Mouse (Mus musculus) urinary bladder, postnatal 25 days (tissue): Measurements from ENCODE around the gene Wdr34.
"Not testable (repeated sequence)": the region's sequence is repeated elsewhere in the genome, so short reads cannot be mapped to it uniquely, and the experiment has no call there.

Experiments
- DNase-seq: peaks from one replicate; pipeline ENCODE4 v3.0.0; 2022; ENCODE audit warnings: low spot score

Gene Wdr34

GRCm38 (mm10) chr2:30066046-30066901, 17.6 kb upstream of the Wdr34 start:
- peak; percentile 94 for DNase-seq

- no peak for DNase-seq
Measured at GRCm38 (mm10) chr2:30064298-30064697, 15.6 kb upstream of the Wdr34 start.

GRCm38 (mm10) chr2:30063791-30064190, 15.1 kb upstream of the Wdr34 start:
- no peak for DNase-seq

- DNase-seq: no peak
Measured at GRCm38 (mm10) chr2:30063235-30063634, 14.6 kb upstream of the Wdr34 start.

GRCm38 (mm10) chr2:30062249-30063093, 13.8 kb upstream of the Wdr34 start:
- peak; percentile 55 for DNase-seq

- DNase-seq: peak; percentile 36
Measured at GRCm38 (mm10) chr2:30061215-30062166, 12.8 kb upstream of the Wdr34 start.

- no peak for DNase-seq
Measured at GRCm38 (mm10) chr2:30058418-30058817, 9.7 kb upstream of the Wdr34 start.

GRCm38 (mm10) chr2:30057223-30057904, 8.7 kb upstream of the Wdr34 start, which contains the start of gene Set:
Gene Set, plus strand, starts transcription at chr2:30057378.
- DNase-seq: no peak

GRCm38 (mm10) chr2:30056736-30057135, 8.1 kb upstream of the Wdr34 start:
- no peak for DNase-seq

- DNase-seq: not testable (repeated sequence)
Measured at GRCm38 (mm10) chr2:30055310-30055709, 6.6 kb upstream of the Wdr34 start.

GRCm38 (mm10) chr2:30051992-30052761, 3.5 kb upstream of the Wdr34 start:
- DNase-seq: no peak

- DNase-seq: no peak
Measured at GRCm38 (mm10) chr2:30049831-30050230, 1.1 kb upstream of the Wdr34 start.

GRCm38 (mm10) chr2:30048101-30048501, 580 bp downstream of the Wdr34 start:
- DNase-seq: no peak

- no peak for DNase-seq
Measured at GRCm38 (mm10) chr2:30047127-30047526, 1.6 kb downstream of the Wdr34 start.

- DNase-seq: no peak
Measured at GRCm38 (mm10) chr2:30044550-30044949, 4.1 kb downstream of the Wdr34 start.

GRCm38 (mm10) chr2:30042445-30042844, 6.2 kb downstream of the Wdr34 start:
- DNase-seq: peak; percentile 84

- no peak for DNase-seq
Measured at GRCm38 (mm10) chr2:30039687-30040086, 9.0 kb downstream of the Wdr34 start.

- no peak for DNase-seq
Measured at GRCm38 (mm10) chr2:30038370-30038769, 10.3 kb downstream of the Wdr34 start.

GRCm38 (mm10) chr2:30037762-30038161, 10.9 kb downstream of the Wdr34 start:
- DNase-seq: no peak

- DNase-seq: no peak
Measured at GRCm38 (mm10) chr2:30032957-30033356, 15.7 kb downstream of the Wdr34 start.
